Mouse (Mus musculus): Measurements from ENCODE around the gene Dnaic2.

Gene Dnaic2

DNA sequence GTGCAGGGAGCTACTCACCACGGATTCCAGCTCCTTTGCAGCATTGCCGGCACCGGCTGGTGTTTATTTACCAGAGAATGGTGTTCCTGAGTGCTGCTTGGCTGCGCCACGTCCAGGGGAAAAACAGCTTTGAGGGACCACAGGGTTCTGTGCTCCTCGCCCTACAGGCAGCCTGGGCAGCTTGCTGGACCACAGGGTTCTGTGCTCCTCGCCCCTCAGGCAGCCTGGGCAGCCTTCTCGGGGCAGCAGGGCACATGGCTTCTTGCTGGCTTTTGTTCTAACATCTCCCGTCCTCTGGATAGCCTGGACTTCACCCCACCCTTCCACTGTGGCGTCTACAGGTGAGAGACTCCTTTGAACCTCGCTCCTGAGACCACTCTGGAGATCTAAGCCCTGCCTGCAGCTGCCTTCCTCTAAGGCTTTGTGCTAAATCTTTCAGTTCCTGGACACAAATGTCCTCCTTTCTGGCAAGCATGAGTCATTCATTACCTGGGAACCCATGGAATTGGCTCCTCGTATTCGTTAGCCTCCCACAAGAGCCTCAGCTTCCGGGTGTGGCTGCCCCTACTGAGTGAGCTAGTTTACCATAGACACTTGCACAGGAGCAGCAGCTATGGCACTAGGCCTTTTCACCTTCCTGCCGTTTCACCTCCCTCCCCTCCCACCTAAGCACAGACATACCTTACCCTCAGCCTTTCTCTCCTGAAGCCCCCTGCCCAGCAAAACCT is 75.5 kb downstream of the Dnaic2 start:
- DNase-seq: no peak

DNA sequence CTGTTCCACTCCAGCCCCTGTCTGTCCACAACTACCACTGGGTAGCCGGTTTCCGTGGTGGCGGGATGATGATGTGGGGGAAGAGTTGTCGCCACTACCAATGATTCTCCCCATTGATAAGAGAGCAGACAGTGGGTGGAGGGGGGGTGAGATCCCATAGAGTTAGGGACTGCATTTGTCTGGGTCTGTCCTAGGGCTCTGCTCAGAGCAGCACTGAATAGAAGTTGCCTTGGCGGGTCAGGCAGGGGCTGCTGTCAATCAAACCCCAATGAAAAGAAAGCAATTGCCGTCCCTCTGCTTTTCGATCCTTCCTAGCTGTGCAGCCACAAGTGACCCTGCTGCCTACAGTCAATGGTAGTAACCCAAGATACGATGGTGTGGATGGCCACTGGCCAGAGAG is 76.8 kb downstream of the Dnaic2 start:
- no peak for DNase-seq

DNA sequence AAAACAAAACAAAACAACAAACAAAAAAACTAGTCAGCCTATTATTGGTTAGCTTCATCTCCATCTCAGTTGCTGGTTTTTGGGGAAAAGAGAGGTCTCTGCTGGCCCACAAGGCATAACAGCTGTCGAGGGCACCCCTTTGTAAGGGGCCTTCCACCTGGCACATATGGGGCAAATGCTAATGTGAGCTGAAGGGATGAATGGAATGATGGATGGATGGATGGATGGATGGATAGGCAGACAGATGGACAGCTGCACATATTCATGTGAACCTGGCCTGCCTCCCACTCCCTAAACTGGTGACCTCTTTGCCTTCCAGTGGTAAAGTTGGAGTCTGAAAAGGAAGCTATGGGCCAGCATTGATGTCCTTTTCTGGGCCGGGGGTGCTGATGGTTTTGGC is 79.8 kb downstream of the Dnaic2 start:
- no peak for DNase-seq
